Mouse (Mus musculus) MEL (cell line): ENCODE results near the gene Prr5.

Source experiments
- CTCF ChIP-seq, 3 experiments: IDR thresholded peaks in 2 of 3; conservative IDR thresholded peaks in 1 of 3; 2 replicates each; pipeline ENCODE4 v1.5.1; 2011 to 2012; ENCODE audit warnings: low read length in 3 of 3, low read depth in 2 of 3, mild to moderate bottlenecking in 2 of 3, improper control_type of control experiment in 1 of 3, inconsistent platforms in 1 of 3, mixed read lengths in 1 of 3, moderate library complexity in 1 of 3; ENCODE audit not compliant: control insufficient read depth in 1 of 3, insufficient read depth in 1 of 3, poor library complexity in 1 of 3, severe bottlenecking in 1 of 3
- ELF1 ChIP-seq: IDR thresholded peaks from 2 replicates; pipeline ENCODE4 v1.6.1; 2014; ENCODE audit warnings: low read depth, mild to moderate bottlenecking, inconsistent platforms, low read length, improper control_type of control experiment, moderate library complexity
- GATA1 ChIP-seq: IDR thresholded peaks from 2 replicates; pipeline ENCODE4 v1.6.1; 2011; ENCODE audit warnings: low read depth, low read length, improper control_type of control experiment
- MAX ChIP-seq: IDR thresholded peaks from 2 replicates; pipeline ENCODE4 v1.6.1; 2011; ENCODE audit warnings: low read length, improper control_type of control experiment
- POLR2A ChIP-seq, 2 experiments: IDR thresholded peaks; 2 replicates each; pipeline ENCODE4 v1.6.1; 2011 to 2012; ENCODE audit warnings: low read length in 2 of 2, mild to moderate bottlenecking in 2 of 2, control low read depth in 1 of 2, improper control_type of control experiment in 1 of 2, low read depth in 1 of 2, moderate library complexity in 1 of 2; ENCODE audit not compliant: control insufficient read depth in 1 of 2, insufficient read depth in 1 of 2, poor library complexity in 1 of 2
- RCOR1 ChIP-seq: IDR thresholded peaks from 2 replicates; pipeline ENCODE4 v1.6.1; 2012; ENCODE audit warnings: low read depth, mild to moderate bottlenecking, inconsistent platforms, low read length, improper control_type of control experiment
- USF1 ChIP-seq: IDR thresholded peaks from 2 replicates; pipeline ENCODE4 v1.6.1; 2014; ENCODE audit warnings: low read depth, mild to moderate bottlenecking, inconsistent platforms, low read length, improper control_type of control experiment, moderate library complexity
- ZNF384 ChIP-seq: IDR thresholded peaks from 2 replicates; pipeline ENCODE4 v1.6.1; 2012; ENCODE audit warnings: low read depth, mild to moderate bottlenecking, inconsistent platforms, low read length, improper control_type of control experiment

DNA sequence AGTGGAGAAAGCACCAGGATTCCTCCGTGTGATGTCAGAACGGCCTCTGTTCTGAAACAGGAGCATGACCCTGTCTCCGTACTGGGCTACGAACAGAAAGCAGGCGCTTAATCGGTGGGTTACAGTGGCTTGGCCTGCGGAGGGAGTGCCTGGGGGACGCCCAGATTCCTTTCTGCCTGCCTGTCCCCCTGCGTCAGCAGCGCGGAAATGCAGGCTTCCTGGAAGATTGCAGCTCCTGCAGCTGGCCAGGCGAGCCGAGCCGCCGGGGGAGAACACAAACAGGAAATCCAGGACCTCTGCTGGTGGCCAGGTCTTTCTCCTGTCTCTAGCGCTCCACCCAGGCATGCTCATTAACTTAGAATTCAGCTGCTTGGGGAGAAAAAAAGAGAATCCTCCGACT is 45.3 kb downstream of the Prr5 start:
- TF ChIP-seq POLR2A (IDR thresholded peaks at IDR 0.05; ENCODE audit: control insufficient read depth in 1 of 2, insufficient read depth in 1 of 2, low read depth in 1 of 2, low read length in 2 of 2, poor library complexity in 1 of 2) (no peak), RCOR1 (no peak), USF1 (no peak), MAX (no peak), CTCF (IDR thresholded peaks at IDR 0.05 in 2 of 3, conservative IDR thresholded peaks at IDR 0.05 in 1 of 3; ENCODE audit: control insufficient read depth in 1 of 3, insufficient read depth in 1 of 3, low read depth in 2 of 3, low read length in 3 of 3, poor library complexity in 1 of 3, severe bottlenecking in 1 of 3) (no peak), ZNF384 (no peak), GATA1 (no peak), ELF1 (no peak)
